Mouse (Mus musculus) hematopoietic stem cell, adult 5-6 weeks (primary cell): ENCODE measurements around the gene Rbm4b. TPM values are rescaled to one million over a fixed set of nuclear protein-coding genes. Genes with fewer than 3 reads are reported as not detected.
"Not testable (repeated sequence)": the region's sequence is repeated elsewhere in the genome, so short reads cannot be mapped to it uniquely, and the experiment has no call there.

Experiments used
- ATAC-seq, 2 experiments: fragments of 125-278 bp in 1 of 2; replicated peaks in 1 of 2; 2 replicates each; pipeline ENCODE4 v1.8.0; 2016 to 2017; ENCODE audit warnings: inconsistent platforms in 2 of 2, mild to moderate bottlenecking in 2 of 2, moderate number of reproducible peaks in 2 of 2, low read depth in 1 of 2, moderate TSS enrichment in 1 of 2; ENCODE audit not compliant: low FRiP score in 2 of 2, poor library complexity in 2 of 2, severe bottlenecking in 2 of 2, insufficient read depth in 1 of 2, low TSS enrichment in 1 of 2
- total RNA-seq: library from RNA; stranded (forward); fragments of 172-1452, 232-1000 nt; gene quantifications from 2 replicates; pipeline ENCODE4 v1.2.3, GENCODE M21; 2017

Gene Rbm4b
- total RNA-seq, 1 experiment from 2014 or later = 28.8 TPM

GRCm38 (mm10) chr19:4739762-4740161, 16.5 kb upstream of the Rbm4b start:
- no peak for ATAC-seq

GRCm38 (mm10) chr19:4741482-4741881, 14.8 kb upstream of the Rbm4b start:
- no peak for ATAC-seq

- ATAC-seq = no peak
Measured at GRCm38 (mm10) chr19:4742229-4742628, 14.1 kb upstream of the Rbm4b start.

- ATAC-seq = no peak
Measured at GRCm38 (mm10) chr19:4743524-4743923, 12.8 kb upstream of the Rbm4b start.

GRCm38 (mm10) chr19:4744026-4744425, 12.3 kb upstream of the Rbm4b start:
- no peak for ATAC-seq

GRCm38 (mm10) chr19:4745057-4745456, 11.2 kb upstream of the Rbm4b start:
- ATAC-seq = no peak

GRCm38 (mm10) chr19:4745681-4746080, 10.6 kb upstream of the Rbm4b start:
- no peak for ATAC-seq

GRCm38 (mm10) chr19:4746611-4747010, 9.7 kb upstream of the Rbm4b start:
- no peak for ATAC-seq

GRCm38 (mm10) chr19:4747631-4748312, 8.5 kb upstream of the Rbm4b start:
- no peak for ATAC-seq

- ATAC-seq = no peak
Measured at GRCm38 (mm10) chr19:4748493-4748892, 7.8 kb upstream of the Rbm4b start.

- no peak for ATAC-seq
Measured at GRCm38 (mm10) chr19:4749975-4750374, 6.3 kb upstream of the Rbm4b start.

- ATAC-seq = peak; percentile 82 to 88
Measured at GRCm38 (mm10) chr19:4755565-4756192, 618 bp upstream of the Rbm4b start.

- no peak for ATAC-seq
Measured at GRCm38 (mm10) chr19:4756921-4757320, 624 bp downstream of the Rbm4b start.

GRCm38 (mm10) chr19:4760544-4760943, 4.2 kb downstream of the Rbm4b start:
- not testable (repeated sequence) for ATAC-seq

GRCm38 (mm10) chr19:4762876-4763275, 6.6 kb downstream of the Rbm4b start:
- ATAC-seq = no peak

- no peak for ATAC-seq
Measured at GRCm38 (mm10) chr19:4767507-4768148, 11.3 kb downstream of the Rbm4b start.

- no peak for ATAC-seq
Measured at GRCm38 (mm10) chr19:4772785-4773184, 16.5 kb downstream of the Rbm4b start.

GRCm38 (mm10) chr19:4782891-4783290, 26.6 kb downstream of the Rbm4b start:
- ATAC-seq = no peak
